Mouse (Mus musculus): ENCODE measurements around the gene Cacfd1. TPM values are rescaled to one million over a fixed set of nuclear protein-coding genes. Genes with fewer than 3 reads are reported as not detected.

The Cacfd1 gene
- polyA plus RNA-seq, 1 experiment from 2014 or later: 72.7 TPM

Other genes with a start within 250 kb of the Cacfd1 start
- not detected in 2 replicates for gene Abo, start 144.9 kb upstream of the Cacfd1 start, polyA plus RNA-seq (2015; fragmentation: Nextera tagmentation; extraction: Ambion mirVana)
- gene Surf6, start 107.0 kb upstream of the Cacfd1 start, polyA plus RNA-seq (2015; fragmentation: Nextera tagmentation; extraction: Ambion mirVana): 28.4 and 28.8 TPM in 2 replicates
- gene Med22, start 99.2 kb upstream of the Cacfd1 start, polyA plus RNA-seq (2015; fragmentation: Nextera tagmentation; extraction: Ambion mirVana): 52.4 and 56.4 TPM in 2 replicates
- gene Rpl7a, start 99.2 kb upstream of the Cacfd1 start, polyA plus RNA-seq (2015; fragmentation: Nextera tagmentation; extraction: Ambion mirVana): 584 and 598 TPM in 2 replicates
- 38.2 TPM in 2 replicates for gene Surf2, start 93.6 kb upstream of the Cacfd1 start, polyA plus RNA-seq (2015; fragmentation: Nextera tagmentation; extraction: Ambion mirVana)
- 58.4 and 60.4 TPM in 2 replicates for gene Surf1, start 93.4 kb upstream of the Cacfd1 start, polyA plus RNA-seq (2015; fragmentation: Nextera tagmentation; extraction: Ambion mirVana)
- gene Surf4, start 76.0 kb upstream of the Cacfd1 start, polyA plus RNA-seq (2015; fragmentation: Nextera tagmentation; extraction: Ambion mirVana): 265 and 273 TPM in 2 replicates
- 0.07 and 0.14 TPM in 2 replicates for gene Stkld1, start 75.9 kb upstream of the Cacfd1 start, polyA plus RNA-seq (2015; fragmentation: Nextera tagmentation; extraction: Ambion mirVana)
- gene Rexo4, start 45.5 kb upstream of the Cacfd1 start, polyA plus RNA-seq (2015; fragmentation: Nextera tagmentation; extraction: Ambion mirVana): 43.2 and 48.6 TPM in 2 replicates
- 0.12 and 0.25 TPM in 2 replicates for gene Adamts13, start 36.5 kb upstream of the Cacfd1 start, polyA plus RNA-seq (2015; fragmentation: Nextera tagmentation; extraction: Ambion mirVana)
- 0.91 and 1.1 TPM in 2 replicates for gene Slc2a6, start 18.1 kb downstream of the Cacfd1 start, polyA plus RNA-seq (2015; fragmentation: Nextera tagmentation; extraction: Ambion mirVana)
- gene Mymk, start 62.3 kb downstream of the Cacfd1 start, polyA plus RNA-seq (2015; fragmentation: Nextera tagmentation; extraction: Ambion mirVana): 63.7 and 71.1 TPM in 2 replicates
- gene Adamtsl2, start 69.5 kb downstream of the Cacfd1 start, polyA plus RNA-seq (2015; fragmentation: Nextera tagmentation; extraction: Ambion mirVana): 3.8 and 5.0 TPM in 2 replicates
- 0.12 and 0.31 TPM in 2 replicates for gene Fam163b, start 132.6 kb downstream of the Cacfd1 start, polyA plus RNA-seq (2015; fragmentation: Nextera tagmentation; extraction: Ambion mirVana)
- gene Dbh, start 155.3 kb downstream of the Cacfd1 start, polyA plus RNA-seq (2015; fragmentation: Nextera tagmentation; extraction: Ambion mirVana): 0.55 and 1.1 TPM in 2 replicates
- 6.3 and 8.5 TPM in 2 replicates for gene Sardh, start 238.4 kb downstream of the Cacfd1 start, polyA plus RNA-seq (2015; fragmentation: Nextera tagmentation; extraction: Ambion mirVana)